Mouse (Mus musculus): ENCODE data around the gene Calcoco2. TPM values are rescaled to one million over a fixed set of nuclear protein-coding genes. Genes with fewer than 3 reads are reported as not detected.

Gene Calcoco2
- total RNA-seq, 2 experiments from 2014 or later: not detected

DNA sequence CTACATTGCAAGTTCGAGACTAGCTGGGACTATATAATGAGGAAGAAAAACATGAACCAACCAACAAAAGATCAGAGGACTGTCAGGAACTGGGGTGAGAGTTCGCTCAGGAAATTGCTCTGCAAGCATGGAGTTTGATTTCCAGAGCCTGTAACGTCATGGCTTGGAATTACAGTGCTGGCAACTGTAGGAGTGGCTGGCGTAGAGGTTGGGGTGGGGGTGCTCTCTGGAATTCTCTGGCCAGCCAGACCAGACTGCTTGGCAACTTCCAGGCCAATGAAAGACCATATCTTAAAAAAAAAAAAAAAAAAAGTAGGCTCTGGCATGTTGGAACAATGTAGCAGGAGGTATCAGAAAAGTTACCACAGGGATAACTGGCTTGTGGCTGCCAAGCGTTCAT, 31.0 kb downstream of the Calcoco2 start:
- no peak for DNase-seq (ENCODE audit: low spot score in 2 of 2)

GRCm38 (mm10) chr11:96076221-96077105, 35.3 kb downstream of the Calcoco2 start:
- DNase-seq (ENCODE audit: low spot score in 2 of 2): no peak

DNA sequence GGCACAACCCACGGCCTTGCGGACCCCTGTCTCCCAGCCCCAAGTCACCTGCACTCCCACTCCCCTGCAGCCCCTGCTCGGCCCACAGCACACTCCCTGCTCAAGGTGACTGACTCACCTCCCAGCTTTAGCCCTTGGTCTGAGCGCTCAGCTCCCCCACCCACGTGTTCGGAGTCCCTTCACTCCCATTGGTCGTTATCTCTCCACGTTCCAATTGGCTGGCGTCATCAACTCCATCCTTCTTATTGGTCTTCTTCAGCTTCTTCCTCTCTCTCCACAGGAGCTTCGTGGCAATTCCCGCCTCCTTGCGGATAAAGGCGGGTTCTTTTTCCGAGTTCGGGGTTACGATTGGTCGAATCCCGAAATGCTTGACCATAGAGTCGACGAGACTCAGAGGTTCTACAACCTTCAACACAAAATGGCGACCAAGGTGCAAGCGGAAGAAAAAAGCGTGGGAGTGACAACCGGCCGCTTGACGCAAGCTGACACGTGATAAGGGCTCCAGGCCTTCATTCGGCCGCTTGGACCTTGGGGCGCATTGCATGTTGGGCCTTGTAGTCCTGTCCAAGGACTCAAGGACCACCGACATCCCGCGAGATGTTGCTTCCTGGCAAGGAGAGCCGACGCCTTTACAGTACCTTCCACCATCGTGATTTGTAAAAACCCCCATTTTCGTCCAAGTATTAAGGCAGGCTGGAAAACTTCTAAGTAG, 36.1 kb downstream of the Calcoco2 start, which contains the start of gene Atp5g1:
Gene Atp5g1 (minus strand): TSS at position 162 of the 712 bp plus-strand sequence.
- peak; percentile 80 to 94 for DNase-seq (ENCODE audit: low spot score in 2 of 2)

GRCm38 (mm10) chr11:96075177-96075508, 36.6 kb downstream of the Calcoco2 start:
- DNase-seq (ENCODE audit: low spot score in 2 of 2): no peak

DNA sequence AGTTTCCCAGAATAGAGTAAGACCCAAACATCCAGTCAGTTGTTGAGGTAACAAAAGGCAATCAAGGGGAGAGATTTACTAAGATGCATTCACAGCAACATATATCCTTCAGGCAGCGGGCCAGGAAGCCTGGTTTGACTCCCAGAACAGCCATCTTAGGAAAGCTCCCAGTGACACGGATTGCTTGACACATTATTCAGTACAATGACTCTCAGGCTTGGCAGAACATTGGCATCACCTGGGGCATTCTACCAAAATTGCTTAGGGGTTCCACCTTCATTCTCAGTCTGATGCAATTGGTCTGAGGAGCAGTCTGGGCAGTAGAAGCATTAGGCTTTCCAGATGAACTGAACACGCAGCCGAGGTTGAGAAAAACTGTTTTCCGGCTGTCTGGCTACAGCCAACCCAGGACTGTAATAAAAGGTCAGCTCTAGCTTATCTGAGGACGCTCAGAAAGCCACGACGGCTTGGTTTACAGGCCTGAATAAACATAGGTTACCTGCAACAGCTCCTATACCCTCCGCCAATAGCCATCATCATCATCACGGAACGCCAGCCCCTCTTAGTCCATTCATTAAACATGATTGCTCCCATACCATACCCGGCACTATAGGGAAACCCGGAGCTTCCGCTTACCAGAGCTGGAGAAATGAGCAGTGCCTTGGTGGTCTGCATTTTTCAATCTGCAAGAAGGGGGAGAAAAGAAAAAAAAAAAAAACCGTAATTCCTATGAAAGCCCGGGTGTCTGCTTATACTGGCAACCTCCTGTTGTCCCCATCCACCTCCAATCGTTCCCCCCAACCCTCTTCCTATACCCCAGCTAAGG, 37.2 kb downstream of the Calcoco2 start:
- no peak for DNase-seq (ENCODE audit: low spot score in 2 of 2)

- DNase-seq (ENCODE audit: low spot score in 2 of 2): no peak
Observed at GRCm38 (mm10) chr11:96073295-96073993, 38.3 kb downstream of the Calcoco2 start.

DNA sequence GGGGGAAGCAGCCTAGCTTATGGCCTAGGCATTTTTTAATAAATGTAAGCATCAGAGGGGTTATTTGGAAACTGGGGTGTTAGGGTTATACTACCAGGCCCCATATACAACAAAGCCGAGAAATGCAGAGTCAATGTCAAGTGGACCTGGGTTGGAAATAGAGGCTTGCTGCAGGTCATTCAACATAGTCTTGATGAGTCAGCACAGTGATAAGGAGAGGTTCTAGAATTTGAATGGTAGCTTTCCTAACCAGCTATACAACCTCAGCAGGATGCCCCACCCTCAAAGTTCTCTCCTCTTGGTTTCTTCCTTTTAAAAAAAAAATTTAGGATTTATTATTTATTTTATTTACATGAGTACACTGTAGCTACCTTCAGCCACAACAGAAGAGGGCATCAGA, 40.8 kb downstream of the Calcoco2 start:
- DNase-seq (ENCODE audit: low spot score in 2 of 2): no peak

DNA sequence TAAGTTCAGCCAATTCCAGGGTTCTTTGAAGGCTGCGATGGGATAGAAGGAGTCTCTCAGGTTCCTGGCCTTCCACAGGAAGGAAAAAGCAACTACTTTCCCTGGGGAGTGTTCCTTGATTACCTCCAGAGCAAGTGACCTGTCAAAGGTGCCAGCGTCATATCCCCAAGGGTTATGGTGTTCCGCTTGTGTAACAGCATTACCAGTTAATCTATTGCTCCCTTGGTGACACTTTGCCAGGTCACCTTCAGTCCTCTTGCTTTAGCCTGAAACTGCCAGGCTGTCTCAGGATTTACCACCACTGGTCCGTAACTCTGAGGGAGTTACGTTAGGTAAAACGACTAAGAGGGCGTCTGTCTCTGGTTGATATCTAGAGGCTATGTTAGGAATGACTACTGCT, 41.4 kb downstream of the Calcoco2 start:
- DNase-seq (ENCODE audit: low spot score in 2 of 2): no peak

GRCm38 (mm10) chr11:96068231-96068630, 43.5 kb downstream of the Calcoco2 start:
- no peak for DNase-seq (ENCODE audit: low spot score in 2 of 2)

DNA sequence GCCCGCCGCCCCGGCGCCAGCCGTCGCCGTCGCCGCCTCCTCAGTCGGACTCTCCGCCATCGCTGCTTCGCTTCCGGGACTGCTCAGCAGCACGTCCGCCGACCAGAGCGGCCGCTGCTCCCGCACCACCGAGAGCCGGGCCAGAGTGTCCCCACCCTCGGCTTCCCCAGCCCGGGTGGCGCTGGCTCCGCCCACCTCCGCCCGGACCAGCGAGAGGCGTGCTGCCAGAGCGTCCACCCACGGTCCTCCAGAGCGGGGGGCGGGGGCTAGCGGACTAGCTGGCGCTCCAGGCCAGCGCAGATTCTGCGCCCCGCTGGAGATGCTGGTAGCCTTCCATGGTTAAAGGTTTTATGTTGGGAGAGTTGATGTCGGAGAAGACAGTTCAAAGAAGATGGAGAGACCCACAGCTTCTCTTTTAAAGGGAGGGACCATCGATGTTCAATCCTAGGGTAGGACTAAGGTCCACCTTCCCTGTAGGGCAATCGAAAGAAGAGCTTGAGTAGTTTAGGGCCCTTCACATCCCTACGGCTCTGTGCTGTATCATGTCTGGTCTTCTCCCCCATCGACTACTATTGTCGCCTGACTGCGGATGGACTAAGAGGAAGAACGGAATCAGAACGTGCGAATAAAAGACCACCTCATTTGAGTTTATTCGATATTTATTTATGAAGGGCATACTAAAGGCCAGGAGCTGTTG, 46.4 kb downstream of the Calcoco2 start, which contains the start of gene Ube2z:
Gene Ube2z (minus strand): TSS at position 174 of the 697 bp plus-strand sequence.
- peak; percentile 97 to 99 for DNase-seq (ENCODE audit: low spot score in 2 of 2)

DNA sequence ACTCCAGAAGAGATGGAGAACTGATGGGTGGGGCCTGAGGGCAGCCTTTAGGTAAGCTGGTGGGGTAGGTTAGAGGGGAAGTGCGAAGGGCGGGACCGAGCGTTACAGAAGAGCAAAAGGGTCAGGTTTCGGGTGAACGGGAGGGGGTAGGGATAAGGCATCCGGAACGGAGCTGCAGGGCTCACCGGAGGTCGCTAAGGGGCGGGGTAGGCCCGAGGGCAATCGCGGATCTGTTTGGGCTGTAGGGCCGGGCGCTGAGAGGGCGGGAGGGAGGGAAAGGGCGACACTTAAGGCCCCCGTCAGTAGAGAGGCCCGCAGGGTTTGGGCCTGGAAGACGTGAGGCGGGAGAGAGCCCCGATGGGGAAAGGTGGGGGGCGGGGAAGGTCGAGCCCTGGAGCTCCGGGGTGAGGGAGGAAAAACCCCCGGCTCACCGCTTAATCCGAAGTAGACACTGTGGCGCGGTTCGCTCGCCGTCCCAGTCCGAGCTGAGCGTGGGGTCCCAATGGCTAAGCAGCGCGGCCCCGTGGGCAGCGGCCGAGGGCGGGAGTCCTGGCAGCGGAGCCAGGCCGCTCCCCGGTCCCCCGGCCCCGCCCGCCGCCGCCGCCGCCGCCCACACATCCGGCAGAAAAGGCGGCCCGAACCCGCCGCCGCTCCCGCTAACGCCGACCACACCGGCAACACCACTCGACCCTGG, 47.1 kb downstream of the Calcoco2 start:
- no peak for DNase-seq (ENCODE audit: low spot score in 2 of 2)

DNA sequence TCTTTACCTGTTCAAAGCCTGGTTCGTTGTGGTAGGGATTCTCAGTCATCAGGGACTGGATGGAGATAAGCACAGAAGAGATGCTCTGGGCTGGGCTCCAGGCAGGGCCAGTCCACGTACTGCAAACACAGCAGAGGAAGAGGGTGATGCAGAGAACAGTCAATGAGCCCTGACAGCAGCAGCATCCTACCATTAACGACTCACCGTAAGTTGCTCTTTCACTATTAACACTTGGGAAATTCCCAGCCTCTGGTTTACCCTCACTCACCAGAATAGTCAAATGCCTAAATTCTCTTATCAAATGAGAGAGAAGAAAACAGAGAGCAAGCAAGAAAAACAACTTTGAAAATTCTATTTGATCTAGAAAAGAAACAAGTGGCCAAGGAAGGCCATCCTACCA, 53.5 kb downstream of the Calcoco2 start:
- no peak for DNase-seq (ENCODE audit: low spot score in 2 of 2)

DNA sequence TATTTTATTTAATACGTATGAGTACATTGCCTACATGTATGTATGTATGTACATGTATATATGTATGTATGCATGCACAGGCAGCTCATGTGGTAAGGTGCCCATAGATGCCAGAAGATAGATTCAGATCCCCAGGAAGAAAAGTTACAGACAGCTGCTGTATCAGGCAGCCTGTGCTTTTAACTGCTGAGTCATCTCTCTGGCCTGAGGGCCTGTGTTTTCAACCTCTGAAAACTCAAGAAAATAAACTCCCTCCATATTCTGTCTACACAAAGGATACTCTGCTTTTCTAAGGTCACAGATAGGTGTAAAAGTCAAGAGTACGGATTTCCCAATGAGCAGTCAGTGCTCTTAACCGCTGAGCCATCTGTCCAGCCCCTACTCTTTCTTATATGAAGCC, 60.9 kb downstream of the Calcoco2 start:
- no peak for DNase-seq (ENCODE audit: low spot score in 2 of 2)

GRCm38 (mm10) chr11:96049939-96050338, 61.8 kb downstream of the Calcoco2 start:
- no peak for DNase-seq (ENCODE audit: low spot score in 2 of 2)

Other genes with a start within 250 kb of the Calcoco2 start
- gene B4galnt2, start 197.1 kb downstream of the Calcoco2 start, total RNA-seq (2021): not detected
- 1 to 10 TPM; 6.9 to 7.0 TPM for gene Igf2bp1, start 106.0 kb downstream of the Calcoco2 start, total RNA-seq (2021)
- gene Gip, start 87.4 kb downstream of the Calcoco2 start, total RNA-seq (2021): not detected
- 10 to 100 TPM; 38.6 to 41.5 TPM for gene Snf8, start 77.1 kb downstream of the Calcoco2 start, total RNA-seq (2021)
- 10 to 100 TPM; 41.2 to 42.3 TPM for gene Ube2z, start 46.6 kb downstream of the Calcoco2 start, total RNA-seq (2021)
- 100 to 1,000 TPM; 830 to 870 TPM for gene Atp5g1, start 36.3 kb downstream of the Calcoco2 start, total RNA-seq (2021)
- gene Ttll6, start 21.8 kb upstream of the Calcoco2 start, total RNA-seq (2021): not detected
- gene Hoxb13, start 82.4 kb upstream of the Calcoco2 start, total RNA-seq (2021): not detected
- 1 to 10 TPM; 1.1 to 1.5 TPM for gene Hoxb9, start 159.5 kb upstream of the Calcoco2 start, total RNA-seq (2021)
- gene Hoxb8, start 169.9 kb upstream of the Calcoco2 start, total RNA-seq (2021): 1 to 10 TPM in 1 of 2 experiments, under 1 TPM in 1; 0.98 to 1.3 TPM
- 1 to 10 TPM; 1.8 to 2.1 TPM for gene Hoxb7, start 174.7 kb upstream of the Calcoco2 start, total RNA-seq (2021)
- 1 to 10 TPM in 1 of 2 experiments, under 1 TPM in 1; 0.62 to 1.3 TPM for gene Hoxb6, start 180.5 kb upstream of the Calcoco2 start, total RNA-seq (2021)
- gene Hoxb5, start 191.4 kb upstream of the Calcoco2 start, total RNA-seq (2021): 1 to 10 TPM in 1 of 2 experiments, under 1 TPM in 1; 0.80 to 1.1 TPM
- under 1 TPM; 0.57 to 0.91 TPM for gene Hoxb4, start 206.3 kb upstream of the Calcoco2 start, total RNA-seq (2021)
- gene Hoxb3, start 211.4 kb upstream of the Calcoco2 start, total RNA-seq (2021): 1 to 10 TPM; 1.0 to 1.3 TPM
- under 1 TPM; 0.44 to 0.93 TPM for gene Hoxb2, start 238.6 kb upstream of the Calcoco2 start, total RNA-seq (2021)